Mouse (Mus musculus) adrenal gland, postnatal 10 days (tissue): ENCODE data around the gene Gm11563. TPM values are rescaled to one million over a fixed set of nuclear protein-coding genes. Genes with fewer than 3 reads are reported as not detected.
"Not testable (repeated sequence)": the region's sequence is repeated elsewhere in the genome, so short reads cannot be mapped to it uniquely, and the experiment has no call there.

ENCODE experiments used
- DNase-seq: peaks from one replicate; pipeline ENCODE4 v3.0.0; 2021; ENCODE audit warnings: mixed read lengths
- long read RNA-seq, 2 experiments: library from polyadenylated mRNA; stranded (forward); transcript quantifications; one replicate each; pipeline ENCODE4 v2.0.0; 2021
- total RNA-seq, 2 experiments: library from RNA; stranded (reverse); gene quantifications; 2 replicates each; pipeline ENCODE4 v1.2.3; 2021

The Gm11563 gene
- not detected for total RNA-seq
- long read RNA-seq, experiment 1 = 0 reads
- long read RNA-seq, experiment 2 = 0 reads

DNA sequence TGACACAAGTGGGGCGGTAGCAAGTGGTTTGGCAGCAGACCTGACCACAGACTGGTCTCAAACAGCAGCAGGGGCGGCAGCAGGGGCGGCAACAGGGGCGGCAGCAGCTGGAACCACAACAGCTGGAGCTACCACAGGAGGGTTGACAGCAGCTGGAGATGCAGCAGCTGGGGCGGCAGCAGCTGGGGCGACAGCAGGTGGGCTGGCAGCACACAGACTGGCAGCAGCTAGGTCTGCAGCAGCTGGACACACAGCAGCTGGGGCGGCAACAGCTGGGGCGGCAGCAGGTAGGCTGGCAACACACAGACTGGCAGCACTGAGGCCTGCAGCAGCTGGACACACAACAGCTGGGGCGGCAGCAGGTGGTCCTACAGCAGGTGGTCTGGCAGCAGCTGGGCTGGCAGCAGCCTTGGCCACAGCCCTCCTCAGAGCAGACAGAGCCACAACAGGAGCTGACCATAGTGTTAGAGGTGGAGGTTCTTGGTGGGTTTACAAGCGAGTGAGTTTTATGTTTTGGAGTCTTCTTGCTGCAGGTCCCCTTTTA is at the start of gene Gm11563:
Gene Gm11563, minus strand, starts transcription at position 494 of the 544 bp plus-strand sequence.
- not testable (repeated sequence) for DNase-seq

DNA sequence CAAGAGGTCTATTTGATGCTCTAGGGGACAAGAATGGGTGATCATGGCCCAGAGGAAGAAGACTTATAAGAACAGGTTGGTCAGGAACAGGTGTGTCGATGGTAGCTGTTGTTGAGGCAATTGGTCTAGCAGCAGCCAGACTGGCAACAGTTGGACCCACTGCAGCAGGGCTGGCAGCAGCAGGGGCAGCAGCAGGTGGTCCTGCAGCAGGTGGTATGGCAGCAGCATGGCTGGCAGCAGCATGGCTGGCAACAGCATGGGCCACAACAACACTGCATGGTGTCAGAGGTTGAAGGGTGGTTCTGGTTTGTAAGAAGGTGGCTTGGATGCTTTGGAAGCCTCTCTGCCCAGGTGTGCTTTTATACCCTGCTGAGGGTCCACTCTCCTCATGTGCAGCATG is 31.7 kb upstream of the Gm11563 start, which contains the start of gene Gm14190:
Gene Gm14190, minus strand, starts transcription at position 278 of the 400 bp plus-strand sequence.
- DNase-seq = no peak

DNA sequence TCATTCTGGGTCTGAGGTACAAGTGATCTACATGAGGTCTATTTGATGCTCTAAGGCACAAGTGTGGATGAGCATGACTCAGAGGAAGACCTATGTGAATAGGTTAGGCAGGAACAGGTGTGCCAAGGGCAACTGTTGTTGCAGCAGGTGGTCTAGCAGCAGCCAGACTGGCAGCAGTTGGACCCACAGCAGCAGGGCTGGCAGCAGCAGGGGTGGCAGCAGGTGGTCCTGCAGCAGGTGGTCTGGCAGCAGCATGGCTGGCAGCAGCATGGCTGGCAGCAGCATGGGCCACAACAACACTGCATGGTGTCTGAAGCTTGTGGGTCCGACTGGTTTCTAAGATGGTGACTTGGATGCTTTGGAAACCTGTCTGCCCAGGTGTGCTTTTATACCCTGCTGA is 26.5 kb upstream of the Gm11563 start:
- DNase-seq = not testable (repeated sequence)

DNA sequence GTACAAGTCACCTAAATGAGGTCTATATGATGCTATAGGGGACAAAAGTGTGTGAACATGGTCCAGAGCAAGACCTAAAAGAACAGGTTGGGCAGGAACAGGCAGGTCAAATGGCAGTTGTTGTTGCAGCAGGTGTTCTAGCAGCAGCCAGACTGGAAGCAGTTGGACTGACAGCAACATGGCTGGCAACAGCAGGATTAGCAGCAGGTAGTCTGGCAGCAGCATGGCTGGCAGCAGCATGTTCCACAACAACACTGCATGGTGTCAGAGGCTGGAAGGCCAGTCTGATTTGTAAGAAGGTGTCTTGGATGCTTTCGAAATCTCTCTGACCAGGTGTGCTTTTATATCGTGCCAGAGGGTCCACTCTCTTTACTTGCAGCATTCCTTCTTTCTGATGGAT is 24.7 kb upstream of the Gm11563 start:
- no peak for DNase-seq

DNA sequence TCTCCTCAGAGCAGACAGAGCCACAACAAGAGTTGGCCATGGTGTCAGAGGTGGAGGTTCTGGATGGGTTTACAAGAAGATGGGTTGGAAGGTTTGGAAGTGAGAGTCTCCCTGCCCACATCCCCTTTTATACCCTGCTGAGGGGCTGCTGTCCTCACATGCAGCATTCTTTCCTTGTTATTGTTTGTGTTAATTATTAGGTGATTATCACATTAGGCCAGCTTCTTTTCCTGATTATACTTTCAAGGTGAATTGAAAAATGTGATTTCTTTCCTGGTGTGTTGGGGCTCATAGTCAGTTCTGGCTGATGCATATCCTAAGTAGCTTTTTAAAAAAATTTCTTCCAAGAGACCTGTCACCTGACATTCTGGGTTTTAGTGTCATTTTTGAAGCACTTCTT is 7.1 kb upstream of the Gm11563 start, which contains the start of gene Krtap4-6:
Gene Krtap4-6, minus strand, starts transcription at position 101 of the 400 bp plus-strand sequence.
- DNase-seq = no peak

DNA sequence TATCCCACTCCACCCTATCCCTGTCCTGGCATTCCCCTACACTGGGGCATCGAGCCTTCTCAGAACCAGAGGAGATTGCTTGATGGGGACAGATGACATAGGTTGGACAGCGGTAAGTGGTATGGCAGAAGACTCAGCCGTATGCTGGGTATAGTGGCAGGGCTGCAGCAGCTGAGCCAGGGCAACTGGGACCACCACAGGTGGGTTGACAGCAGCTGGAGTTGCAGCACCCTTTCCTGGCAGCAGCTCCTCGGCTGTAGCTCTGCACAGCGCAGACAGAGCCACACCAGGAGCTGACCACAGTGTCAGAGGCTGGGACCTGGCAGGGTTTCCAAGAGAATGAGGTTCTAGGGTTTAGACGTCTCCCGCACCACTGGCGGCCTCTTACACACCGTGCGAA is 4.0 kb upstream of the Gm11563 start:
- no peak for DNase-seq

DNA sequence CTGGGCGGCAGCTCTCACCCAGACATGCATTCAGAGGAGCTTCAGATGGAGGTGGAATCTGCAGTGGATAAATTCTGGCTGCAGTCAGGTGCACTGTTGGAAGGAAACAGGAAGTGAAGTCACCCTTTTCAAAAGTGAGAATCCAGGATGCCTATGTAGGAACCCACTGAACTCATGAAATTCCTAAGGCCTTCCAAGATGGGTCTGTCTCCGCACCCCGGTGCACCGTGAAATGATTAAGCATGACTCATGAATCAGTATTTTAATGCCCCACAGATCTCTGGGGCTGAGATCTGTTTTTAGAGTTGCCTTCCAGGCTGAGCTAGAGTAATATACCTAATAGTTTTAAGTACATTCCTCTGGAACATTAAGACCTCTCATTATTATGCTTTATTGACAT is 496 bp upstream of the Gm11563 start:
- no peak for DNase-seq

DNA sequence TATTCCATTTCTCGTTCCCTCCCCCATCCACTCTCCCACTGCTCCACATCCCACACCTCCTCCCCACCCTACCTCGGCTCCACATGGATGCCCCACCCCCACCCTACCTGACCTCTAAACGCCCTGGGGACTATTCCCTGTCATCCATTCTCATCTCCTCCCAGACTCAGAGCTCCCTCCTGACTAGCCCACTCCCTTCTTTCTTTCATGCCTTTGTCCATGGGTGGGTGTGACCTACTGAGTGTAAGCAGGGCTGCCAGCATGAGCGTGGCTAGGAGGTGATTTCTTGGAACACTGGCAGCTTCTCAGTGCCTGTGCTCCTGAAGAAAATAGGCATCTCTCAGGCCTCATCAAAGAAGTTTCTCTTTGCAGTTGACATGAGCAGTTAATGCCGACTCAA is 1.7 kb downstream of the Gm11563 start:
- no peak for DNase-seq

DNA sequence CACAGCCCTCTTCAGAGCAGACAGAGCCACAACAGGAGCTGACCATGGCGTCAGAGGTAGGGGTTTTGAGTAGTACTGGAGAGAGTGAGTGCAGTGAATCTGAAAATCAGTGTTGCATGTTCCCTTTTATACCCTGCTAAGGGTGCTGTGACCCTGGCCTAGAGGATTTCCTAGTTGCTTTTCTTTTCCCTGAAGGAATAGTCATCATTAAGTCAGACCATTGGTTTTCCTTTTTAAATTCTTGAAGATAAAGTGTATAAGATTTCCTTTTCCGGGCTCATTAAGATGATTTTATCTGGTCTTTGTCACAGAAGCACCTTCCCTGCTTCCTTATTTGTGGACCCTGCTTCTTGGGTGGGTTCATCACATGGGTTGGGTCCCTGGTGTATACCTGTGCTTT is 8.6 kb downstream of the Gm11563 start, which contains the start of gene Gm11555:
Gene Gm11555, minus strand, starts transcription at position 101 of the 400 bp plus-strand sequence.
- DNase-seq = no peak

DNA sequence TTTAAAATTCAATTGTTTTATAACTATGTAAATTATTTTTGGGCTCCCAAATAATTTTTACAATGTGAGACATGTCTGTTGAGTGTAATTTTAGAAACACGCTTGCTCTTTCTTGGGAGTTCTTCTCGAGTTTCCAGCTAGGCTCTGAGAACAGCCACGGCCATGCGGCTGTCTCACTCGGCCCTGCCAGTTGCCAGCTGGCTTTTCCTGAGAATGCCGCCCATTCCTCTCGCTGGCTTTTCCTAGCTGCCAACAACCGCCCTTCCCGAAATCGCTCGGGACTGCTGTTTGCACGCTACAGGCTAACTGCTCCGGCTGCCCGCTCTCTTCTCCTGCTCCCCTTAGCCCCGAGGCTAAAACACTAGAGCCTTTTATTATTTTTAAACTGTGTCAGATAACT is 12.3 kb downstream of the Gm11563 start:
- DNase-seq = no peak

DNA sequence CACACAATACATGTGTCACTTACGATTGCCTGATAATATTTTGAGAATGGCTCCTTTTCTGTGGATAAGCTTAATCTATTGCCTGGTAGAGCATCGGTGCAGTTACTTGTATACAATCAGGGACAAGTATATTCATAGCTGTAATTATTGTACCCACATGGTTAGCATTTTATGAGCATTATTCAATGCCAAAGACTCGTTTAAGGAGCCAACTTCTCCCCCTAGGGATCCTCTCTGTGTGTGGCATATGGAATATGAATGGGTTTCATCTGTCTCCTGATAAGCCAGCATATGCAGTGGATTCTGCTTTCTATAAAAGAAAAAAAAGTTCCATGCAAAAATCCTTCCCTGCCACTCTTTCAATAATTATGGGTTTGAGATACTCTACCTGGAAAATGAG is 14.4 kb downstream of the Gm11563 start:
- no peak for DNase-seq

DNA sequence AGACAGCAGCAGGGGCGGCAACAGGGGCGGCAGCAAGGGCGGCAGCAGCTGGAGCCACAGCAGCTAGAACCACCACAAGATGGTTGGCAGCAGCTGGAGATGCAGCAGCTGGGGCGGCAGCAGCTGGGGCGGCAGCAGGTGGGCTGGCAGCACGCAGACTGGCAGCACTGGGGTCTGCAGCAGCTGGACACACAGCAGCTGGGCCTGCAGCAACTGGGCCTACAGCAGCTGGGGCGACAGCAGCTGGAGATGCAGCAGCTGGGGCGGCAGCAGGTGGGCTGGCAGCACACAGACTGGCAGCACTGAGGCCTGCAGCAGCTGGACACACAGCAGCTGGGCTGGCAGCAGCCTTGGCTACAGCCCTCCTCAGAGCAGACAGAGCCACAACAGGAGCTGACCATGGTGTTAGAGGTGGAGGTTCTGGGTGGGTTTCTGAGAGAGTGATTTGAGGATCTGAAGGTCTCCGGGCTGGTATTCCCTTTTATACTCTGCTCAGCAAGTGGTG is 15.1 kb downstream of the Gm11563 start, which contains the start of gene Krtap4-7:
Gene Krtap4-7, minus strand, starts transcription at position 455 of the 505 bp plus-strand sequence.
- DNase-seq = not testable (repeated sequence)

DNA sequence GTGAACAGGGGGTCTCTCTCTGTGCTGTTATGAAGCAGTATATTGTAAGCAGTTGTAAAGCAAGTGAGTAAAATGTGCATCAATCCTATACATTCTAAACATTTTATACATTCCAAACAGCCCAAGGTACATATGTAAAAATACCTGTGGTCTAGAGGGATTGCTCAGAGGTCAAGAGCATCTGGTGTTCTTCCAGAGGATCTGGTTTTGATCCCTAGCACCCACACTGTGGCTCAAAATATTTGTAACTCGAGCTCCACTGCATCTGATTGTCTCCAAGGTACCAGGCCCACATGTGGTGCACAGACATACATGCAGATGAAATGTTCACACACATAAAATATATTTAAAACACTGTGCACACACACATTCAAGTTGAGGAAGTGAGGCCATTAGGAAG is 17.8 kb downstream of the Gm11563 start:
- no peak for DNase-seq

DNA sequence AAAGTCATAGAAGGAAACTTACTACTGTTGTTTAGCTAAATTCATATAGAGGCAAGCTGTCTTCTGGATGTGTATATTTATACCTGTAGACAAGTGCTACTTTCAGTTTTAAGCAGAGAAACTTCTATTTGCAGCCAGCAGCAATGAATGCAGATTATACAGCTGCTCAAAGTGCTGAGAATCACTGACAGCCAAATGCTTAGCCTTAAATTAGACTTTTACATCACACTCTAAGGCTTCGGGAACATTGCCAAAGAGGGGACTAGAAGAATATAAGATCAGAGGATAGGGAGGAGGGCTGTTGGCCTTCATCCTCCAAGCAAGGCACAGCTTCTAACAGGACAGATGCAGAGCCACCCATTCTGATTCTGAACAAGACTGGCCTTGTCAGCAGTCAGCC is 21.7 kb downstream of the Gm11563 start:
- DNase-seq = no peak

DNA sequence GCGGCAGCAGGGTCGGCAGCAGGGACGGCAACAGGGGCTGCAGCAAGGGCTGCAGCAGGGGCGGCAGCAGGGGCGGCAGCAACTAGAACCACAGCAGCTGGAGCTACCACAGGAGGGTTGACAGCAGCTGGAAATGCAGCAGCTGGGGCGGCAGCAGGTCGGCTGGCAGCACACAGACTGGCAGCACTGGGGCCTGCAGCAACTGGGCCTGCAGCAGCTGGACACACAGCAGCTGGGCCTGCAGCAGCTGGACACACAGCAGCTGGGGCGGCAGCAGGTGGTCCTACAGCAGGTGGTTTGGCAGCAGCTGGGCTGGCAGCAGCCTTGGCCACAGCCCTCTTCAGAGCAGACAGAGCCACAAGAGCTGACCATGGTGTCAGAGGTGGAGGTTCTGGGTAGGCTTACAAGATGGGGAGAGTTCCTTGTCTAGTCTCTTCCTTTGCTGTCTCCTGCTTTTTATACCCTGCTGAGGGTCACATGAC is 24.1 kb downstream of the Gm11563 start, which contains the start of gene Krtap4-2:
Gene Krtap4-2, minus strand, starts transcription at position 432 of the 482 bp plus-strand sequence.
- DNase-seq = no peak

DNA sequence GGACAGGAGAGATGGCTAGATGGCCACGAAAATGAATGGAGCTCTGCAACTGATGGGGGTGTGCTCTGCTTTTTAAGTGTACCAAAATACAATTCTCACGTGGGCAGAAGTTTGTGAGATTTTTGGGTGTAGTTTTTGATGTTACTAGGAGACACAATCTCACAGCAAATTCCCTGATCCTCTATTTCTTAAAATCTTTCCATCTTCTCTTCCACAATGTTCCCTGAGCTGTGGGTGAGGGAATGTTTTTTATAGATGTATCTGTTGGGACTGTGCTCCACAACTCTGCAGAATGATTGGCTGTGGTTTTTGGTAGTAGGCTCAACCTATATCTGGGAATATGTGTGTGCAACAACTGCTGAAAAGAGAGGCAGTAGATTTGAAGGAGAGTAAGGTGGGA is 25.5 kb downstream of the Gm11563 start:
- no peak for DNase-seq

DNA sequence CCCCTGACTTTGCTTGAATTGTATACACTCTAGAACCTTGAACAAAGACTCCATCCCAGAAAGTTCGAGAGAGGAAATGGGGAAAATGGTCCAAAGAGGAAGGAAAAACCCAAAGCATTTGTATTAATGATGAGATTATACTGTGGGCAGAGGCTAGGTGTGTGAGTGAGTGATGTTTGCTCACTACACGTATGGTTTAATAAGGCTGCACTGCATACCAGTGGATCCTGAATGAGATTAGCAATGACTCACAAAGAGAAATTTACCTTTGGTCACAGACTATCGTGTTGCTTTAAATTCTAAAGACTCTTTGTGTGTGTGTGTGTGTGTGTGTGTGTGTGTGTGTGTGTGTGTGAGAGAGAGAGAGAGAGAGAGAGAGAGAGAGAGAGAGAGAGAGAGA is 27.9 kb downstream of the Gm11563 start:
- no peak for DNase-seq

DNA sequence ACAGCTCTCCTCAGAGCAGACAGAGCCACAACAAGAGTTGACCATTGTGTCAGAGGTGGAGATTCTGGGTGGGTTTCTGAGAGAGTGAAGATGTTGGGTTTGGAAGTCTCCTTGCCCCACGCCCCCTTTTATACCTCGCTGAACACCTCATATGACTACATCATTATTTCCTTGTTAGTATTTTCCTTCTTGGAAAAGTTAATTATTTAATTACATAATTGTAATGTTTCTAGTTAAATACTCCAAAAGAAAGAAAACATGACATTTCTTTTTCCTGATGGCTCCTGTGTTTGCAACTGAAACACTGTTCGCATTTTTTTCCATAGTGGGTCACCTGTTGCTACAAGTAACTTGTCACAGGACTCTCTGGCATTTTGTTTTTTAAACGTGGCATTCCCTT is 30.6 kb downstream of the Gm11563 start, which contains the start of gene Krtap4-1:
Gene Krtap4-1, minus strand, starts transcription at position 101 of the 400 bp plus-strand sequence.
- DNase-seq = no peak

DNA sequence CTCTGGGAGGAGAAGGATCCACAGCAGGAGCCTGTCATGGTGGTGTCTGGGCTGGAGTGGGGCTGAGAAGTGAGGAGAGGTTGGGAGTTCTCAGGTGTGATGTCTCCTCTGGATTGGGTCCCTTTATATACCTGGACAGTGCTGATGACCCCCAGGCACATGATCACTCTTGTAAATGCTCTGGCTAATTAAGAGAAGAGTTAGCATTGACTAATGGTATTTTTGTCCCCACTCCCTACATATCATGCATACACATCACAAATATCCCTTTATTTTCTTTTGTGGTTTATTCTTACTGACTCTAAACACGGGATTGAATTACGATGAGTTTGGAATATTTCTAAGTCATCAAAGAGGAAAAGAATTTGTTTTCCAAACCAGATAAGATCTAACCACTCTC is 38.4 kb downstream of the Gm11563 start, which contains the start of gene Gm11562:
Gene Gm11562, minus strand, starts transcription at position 101 of the 400 bp plus-strand sequence.
- DNase-seq = no peak

DNA sequence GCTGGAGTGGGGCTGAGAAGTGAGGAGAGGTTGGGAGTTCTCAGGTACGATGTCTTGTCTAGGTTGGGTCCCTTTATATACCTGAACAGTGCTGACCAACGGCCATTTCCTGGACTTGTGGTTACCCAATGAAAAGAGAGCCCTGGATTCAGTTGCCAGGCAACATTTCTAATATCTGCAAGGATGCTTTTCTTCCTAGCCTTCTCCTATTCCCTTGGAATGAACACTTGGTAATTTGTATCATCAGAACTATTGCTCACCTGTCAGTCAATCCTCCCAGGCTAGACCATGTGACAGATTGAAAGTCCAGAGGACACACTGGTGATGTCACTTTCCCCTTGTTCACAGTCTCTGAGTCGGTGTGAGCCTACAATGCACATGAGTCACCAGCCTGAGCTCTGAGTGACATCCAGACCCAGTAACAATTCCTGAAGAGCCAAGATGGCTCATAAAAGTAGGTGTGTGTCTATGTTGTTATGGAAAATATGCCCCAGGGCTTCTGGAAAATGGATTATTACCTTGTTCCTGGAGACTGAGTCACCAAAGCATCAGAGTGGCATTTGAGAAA is 43.9 kb downstream of the Gm11563 start, which contains the start of gene Krtap2-4:
Gene Krtap2-4, minus strand, starts transcription at position 51 of the 568 bp plus-strand sequence.
- no peak for DNase-seq

DNA sequence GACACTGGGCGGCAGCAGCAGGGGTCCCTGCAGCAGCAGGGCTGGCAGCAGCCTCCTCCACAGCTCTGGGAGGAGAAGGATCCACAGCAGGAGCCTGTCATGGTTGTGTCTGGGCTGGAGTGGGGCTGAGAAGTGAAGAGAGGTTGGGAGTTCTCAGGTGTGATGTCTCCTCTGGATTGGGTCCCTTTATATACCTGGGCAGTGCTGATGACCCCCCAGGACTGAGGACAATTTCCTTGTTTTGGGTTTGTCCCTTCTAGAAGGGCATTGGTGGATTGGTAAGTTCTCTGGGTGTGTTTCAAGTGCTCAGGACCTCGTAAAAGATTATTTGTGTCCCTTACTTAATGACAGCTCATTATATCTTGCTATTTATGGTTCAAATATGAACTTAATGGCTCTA is 48.7 kb downstream of the Gm11563 start, which contains the start of gene Gm11937:
Gene Gm11937, minus strand, starts transcription at position 101 of the 400 bp plus-strand sequence.
- not testable (repeated sequence) for DNase-seq

DNA sequence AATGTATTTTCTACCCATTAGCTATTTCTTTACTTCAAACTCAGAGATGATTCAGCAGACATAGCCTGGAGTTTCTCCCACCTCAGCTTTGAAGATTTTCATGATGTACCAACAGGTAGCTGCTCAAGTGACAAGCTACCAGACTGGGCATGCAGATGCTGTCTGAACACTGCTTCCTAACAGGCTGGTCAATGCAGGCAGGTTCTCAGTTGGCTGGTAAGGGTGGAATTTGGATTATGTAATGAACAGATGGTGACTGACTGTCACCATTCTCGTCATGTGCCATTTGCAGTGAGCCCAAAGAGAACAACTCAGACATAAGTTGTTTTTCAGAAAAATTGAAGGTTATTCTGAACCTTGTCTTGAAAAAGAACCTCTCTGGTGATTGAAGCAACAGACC is 49.6 kb downstream of the Gm11563 start:
- DNase-seq = no peak
